Mouse (Mus musculus): ENCODE data around the gene Krtap4-2. TPM values are rescaled to one million over a fixed set of nuclear protein-coding genes. Genes with fewer than 3 reads are reported as not detected.

The Krtap4-2 gene
- polyA plus RNA-seq, 1 experiment from 2014 or later, result not detected

Other genes with a start within 250 kb of the Krtap4-2 start
- gene Krt10, start 245.7 kb downstream of the Krtap4-2 start, polyA plus RNA-seq (2015; fragmentation: Nextera tagmentation; extraction: Ambion mirVana), result 2.1 and 3.1 TPM in 2 replicates
- not detected in 2 replicates for gene Krt12, start 212.8 kb downstream of the Krtap4-2 start, polyA plus RNA-seq (2015; fragmentation: Nextera tagmentation; extraction: Ambion mirVana)
- 33.2 and 34.0 TPM in 2 replicates for gene Krt20, start 196.9 kb downstream of the Krtap4-2 start, polyA plus RNA-seq (2015; fragmentation: Nextera tagmentation; extraction: Ambion mirVana)
- gene Krt23, start 141.9 kb downstream of the Krtap4-2 start, polyA plus RNA-seq (2015; fragmentation: Nextera tagmentation; extraction: Ambion mirVana), result 1.0 and 1.2 TPM in 2 replicates
- not detected in 2 replicates for gene Krt39, start 113.7 kb downstream of the Krtap4-2 start, polyA plus RNA-seq (2015; fragmentation: Nextera tagmentation; extraction: Ambion mirVana)
- gene Krt40, start 91.9 kb downstream of the Krtap4-2 start, polyA plus RNA-seq (2015; fragmentation: Nextera tagmentation; extraction: Ambion mirVana), result not detected in 2 replicates
- not detected in 2 replicates for gene Krtap3-3, start 84.2 kb downstream of the Krtap4-2 start, polyA plus RNA-seq (2015; fragmentation: Nextera tagmentation; extraction: Ambion mirVana)
- gene Krtap3-2, start 78.2 kb downstream of the Krtap4-2 start, polyA plus RNA-seq (2015; fragmentation: Nextera tagmentation; extraction: Ambion mirVana), result not detected in 2 replicates
- gene Gm11939, start 75.6 kb downstream of the Krtap4-2 start, polyA plus RNA-seq (2015; fragmentation: Nextera tagmentation; extraction: Ambion mirVana), result not detected in 2 replicates
- not detected in 2 replicates for gene Krtap3-1, start 68.5 kb downstream of the Krtap4-2 start, polyA plus RNA-seq (2015; fragmentation: Nextera tagmentation; extraction: Ambion mirVana)
- not detected in 2 replicates for gene Krtap1-5, start 54.1 kb downstream of the Krtap4-2 start, polyA plus RNA-seq (2015; fragmentation: Nextera tagmentation; extraction: Ambion mirVana)
- gene Krtap1-4, start 51.4 kb downstream of the Krtap4-2 start, polyA plus RNA-seq (2015; fragmentation: Nextera tagmentation; extraction: Ambion mirVana), result not detected in 2 replicates
- gene Krtap1-3, start 43.7 kb downstream of the Krtap4-2 start, polyA plus RNA-seq (2015; fragmentation: Nextera tagmentation; extraction: Ambion mirVana), result not detected in 2 replicates
- not detected in 2 replicates for gene Krtap9-3, start 37.0 kb downstream of the Krtap4-2 start, polyA plus RNA-seq (2015; fragmentation: Nextera tagmentation; extraction: Ambion mirVana)
- not detected in 2 replicates for gene Gm11938, start 31.8 kb downstream of the Krtap4-2 start, polyA plus RNA-seq (2015; fragmentation: Nextera tagmentation; extraction: Ambion mirVana)
- gene Gm11937, start 24.9 kb downstream of the Krtap4-2 start, polyA plus RNA-seq (2015; fragmentation: Nextera tagmentation; extraction: Ambion mirVana), result not detected in 2 replicates
- gene Krtap2-4, start 20.2 kb downstream of the Krtap4-2 start, polyA plus RNA-seq (2015; fragmentation: Nextera tagmentation; extraction: Ambion mirVana), result not detected in 2 replicates
- not detected in 2 replicates for gene Gm11562, start 14.6 kb downstream of the Krtap4-2 start, polyA plus RNA-seq (2015; fragmentation: Nextera tagmentation; extraction: Ambion mirVana)
- not detected in 2 replicates for gene Krtap4-1, start 6.8 kb downstream of the Krtap4-2 start, polyA plus RNA-seq (2015; fragmentation: Nextera tagmentation; extraction: Ambion mirVana)
- gene Krtap4-7, start 9.0 kb upstream of the Krtap4-2 start, polyA plus RNA-seq (2015; fragmentation: Nextera tagmentation; extraction: Ambion mirVana), result not detected in 2 replicates
- not detected in 2 replicates for gene Gm11555, start 15.2 kb upstream of the Krtap4-2 start, polyA plus RNA-seq (2015; fragmentation: Nextera tagmentation; extraction: Ambion mirVana)
- gene Gm11563, start 23.9 kb upstream of the Krtap4-2 start, polyA plus RNA-seq (2015; fragmentation: Nextera tagmentation; extraction: Ambion mirVana), result not detected in 2 replicates
- not detected in 2 replicates for gene Krtap4-6, start 30.9 kb upstream of the Krtap4-2 start, polyA plus RNA-seq (2015; fragmentation: Nextera tagmentation; extraction: Ambion mirVana)
- not detected in 2 replicates for gene Gm14190, start 55.7 kb upstream of the Krtap4-2 start, polyA plus RNA-seq (2015; fragmentation: Nextera tagmentation; extraction: Ambion mirVana)
- gene Gm14180, start 99.2 kb upstream of the Krtap4-2 start, polyA plus RNA-seq (2015; fragmentation: Nextera tagmentation; extraction: Ambion mirVana), result not detected in 2 replicates
- gene Gm11595, start 137.8 kb upstream of the Krtap4-2 start, polyA plus RNA-seq (2015; fragmentation: Nextera tagmentation; extraction: Ambion mirVana), result not detected in 2 replicates
- gene Krtap4-8, start 145.6 kb upstream of the Krtap4-2 start, polyA plus RNA-seq (2015; fragmentation: Nextera tagmentation; extraction: Ambion mirVana), result not detected in 2 replicates
- not detected in 2 replicates for gene Krtap4-9, start 150.1 kb upstream of the Krtap4-2 start, polyA plus RNA-seq (2015; fragmentation: Nextera tagmentation; extraction: Ambion mirVana)
- gene Gm11596, start 158.4 kb upstream of the Krtap4-2 start, polyA plus RNA-seq (2015; fragmentation: Nextera tagmentation; extraction: Ambion mirVana), result not detected in 2 replicates
- not detected in 2 replicates for gene Gm11569, start 163.8 kb upstream of the Krtap4-2 start, polyA plus RNA-seq (2015; fragmentation: Nextera tagmentation; extraction: Ambion mirVana)
- gene Gm11554, start 169.4 kb upstream of the Krtap4-2 start, polyA plus RNA-seq (2015; fragmentation: Nextera tagmentation; extraction: Ambion mirVana), result not detected in 2 replicates
- gene Krtap4-13, start 174.8 kb upstream of the Krtap4-2 start, polyA plus RNA-seq (2015; fragmentation: Nextera tagmentation; extraction: Ambion mirVana), result not detected in 2 replicates
- not detected in 2 replicates for gene Gm11564, start 180.6 kb upstream of the Krtap4-2 start, polyA plus RNA-seq (2015; fragmentation: Nextera tagmentation; extraction: Ambion mirVana)
- gene 2300003K06Rik, start 203.0 kb upstream of the Krtap4-2 start, polyA plus RNA-seq (2015; fragmentation: Nextera tagmentation; extraction: Ambion mirVana), result not detected in 2 replicates
- gene Krtap4-16, start 216.5 kb upstream of the Krtap4-2 start, polyA plus RNA-seq (2015; fragmentation: Nextera tagmentation; extraction: Ambion mirVana), result not detected in 2 replicates
- gene Gm11568, start 222.8 kb upstream of the Krtap4-2 start, polyA plus RNA-seq (2015; fragmentation: Nextera tagmentation; extraction: Ambion mirVana), result not detected in 2 replicates
- not detected in 2 replicates for gene Gm11559, start 229.4 kb upstream of the Krtap4-2 start, polyA plus RNA-seq (2015; fragmentation: Nextera tagmentation; extraction: Ambion mirVana)
- gene Krtap9-1, start 238.3 kb upstream of the Krtap4-2 start, polyA plus RNA-seq (2015; fragmentation: Nextera tagmentation; extraction: Ambion mirVana), result not detected in 2 replicates
- gene Gm11567, start 244.1 kb upstream of the Krtap4-2 start, polyA plus RNA-seq (2015; fragmentation: Nextera tagmentation; extraction: Ambion mirVana), result not detected in 2 replicates